Mouse (Mus musculus) cerebellum, adult 8-10 months (tissue): ENCODE measurements around the gene Nipbl.
"Not testable (repeated sequence)": the region's sequence is repeated elsewhere in the genome, so short reads cannot be mapped to it uniquely, and the experiment has no call there.

Experiments
- DNase-seq: peaks from one replicate; pipeline ENCODE4 v3.0.0; 2022

The Nipbl gene

GRCm38 (mm10) chr15:8443926-8444889, at the start of gene Nipbl:
Gene Nipbl, minus strand, starts transcription at chr15:8444463.
- peak; percentile 82 for DNase-seq

GRCm38 (mm10) chr15:8485261-8485660, 41.0 kb upstream of the Nipbl start:
- no peak for DNase-seq

DNA sequence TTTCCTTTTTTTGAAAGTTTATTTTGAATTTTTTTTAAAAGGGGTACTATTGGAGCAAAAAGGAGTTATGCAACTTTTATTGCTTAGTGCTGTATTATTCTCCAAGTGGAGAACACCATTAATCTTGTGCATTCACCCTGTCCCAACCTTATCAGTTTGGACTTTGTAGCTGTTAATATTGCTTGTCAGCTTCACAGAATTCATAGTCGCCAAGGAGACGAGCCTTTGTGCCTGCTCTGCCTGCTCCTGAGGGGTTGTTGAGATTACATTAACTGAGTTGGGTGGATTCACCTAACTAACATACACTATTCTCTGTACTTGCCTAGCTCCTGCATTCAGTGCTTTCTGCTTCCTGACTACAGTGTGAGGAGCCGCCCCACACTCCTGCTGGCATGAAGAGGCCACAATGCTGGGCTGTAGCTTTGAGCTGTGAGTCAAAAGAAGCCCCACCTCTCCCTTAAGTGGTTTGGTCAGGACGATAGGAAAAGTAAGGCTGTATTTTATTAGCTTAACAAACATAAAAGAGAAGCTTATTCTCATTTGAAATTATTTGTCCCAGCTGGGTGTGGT, 24.8 kb upstream of the Nipbl start:
- no peak for DNase-seq

DNA sequence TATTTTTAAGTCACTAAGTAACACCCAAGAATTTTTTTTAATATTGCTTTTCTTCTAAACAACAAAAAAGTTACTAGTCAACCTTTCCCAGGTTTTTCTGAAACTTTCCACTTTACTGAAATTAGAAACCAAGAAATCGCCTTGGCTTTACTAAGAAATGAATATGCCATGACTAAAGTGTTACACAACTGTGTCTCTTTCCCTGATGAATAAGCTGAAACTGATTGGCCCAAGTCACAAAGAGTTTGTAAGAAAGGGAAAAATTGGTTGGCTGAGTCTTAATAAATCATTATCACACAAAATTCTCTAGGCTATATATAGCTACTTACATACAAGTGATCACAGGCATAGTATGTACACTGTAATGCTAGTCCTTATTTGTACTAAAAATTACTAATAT, 19.3 kb upstream of the Nipbl start:
- no peak for DNase-seq

DNA sequence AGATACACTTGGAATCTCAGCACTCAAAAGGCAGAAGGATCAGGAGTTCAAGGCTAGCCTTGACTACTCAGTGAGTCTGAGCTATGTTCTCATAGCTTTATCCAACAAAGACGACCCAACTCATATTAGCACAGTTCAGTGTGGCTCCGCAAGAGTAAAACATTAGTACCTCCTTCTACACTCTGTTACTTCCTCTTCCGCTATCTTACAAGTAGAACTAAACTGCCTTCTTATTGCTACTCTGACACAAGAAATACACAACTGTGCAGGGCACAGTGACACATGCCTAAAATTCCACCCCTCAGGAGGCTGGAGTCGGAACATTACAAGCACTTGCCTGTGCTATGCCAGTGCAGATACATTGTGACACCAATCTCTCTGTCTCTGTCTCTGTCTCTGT, 18.5 kb upstream of the Nipbl start:
- DNase-seq, result no peak

DNA sequence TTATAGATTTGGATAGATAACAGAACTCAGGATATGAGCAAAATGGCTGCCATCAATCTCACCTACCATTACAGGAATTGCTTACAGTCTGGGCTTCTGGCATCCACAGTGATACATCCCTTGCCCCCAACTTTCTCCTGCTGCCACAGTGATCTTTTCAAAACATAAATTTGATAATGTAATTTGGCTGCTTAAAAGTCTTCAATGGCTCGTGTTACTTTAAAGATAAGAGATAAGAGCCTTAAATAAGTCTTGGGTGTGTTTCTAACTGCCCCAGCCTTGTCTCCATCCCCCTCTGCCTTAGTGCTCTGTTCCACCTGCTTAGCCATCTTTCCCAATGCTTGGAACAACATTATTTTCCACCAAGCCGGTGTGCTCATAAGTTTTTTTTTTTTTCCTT, 16.6 kb upstream of the Nipbl start:
- no peak for DNase-seq

DNA sequence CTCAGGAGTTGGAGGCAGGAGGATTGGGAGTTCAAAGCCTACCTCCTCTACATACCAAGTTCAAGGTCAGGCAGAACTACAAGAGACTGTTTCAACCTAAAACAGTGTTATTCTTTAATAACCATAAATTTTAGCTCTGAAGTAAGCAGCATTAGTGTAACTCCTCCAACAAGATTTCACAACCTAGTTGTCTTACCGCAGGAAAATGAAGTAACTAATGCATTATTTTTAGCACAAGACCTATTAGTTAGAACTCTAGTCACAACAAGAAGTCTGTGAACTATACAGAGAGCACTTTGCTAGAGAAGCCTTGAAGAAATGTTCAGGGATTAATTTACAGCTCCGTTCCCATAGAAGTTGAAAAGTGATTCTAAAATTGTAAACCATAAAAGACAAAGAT, 15.7 kb upstream of the Nipbl start:
- no peak for DNase-seq

GRCm38 (mm10) chr15:8456223-8456622, 12.0 kb upstream of the Nipbl start:
- not testable (repeated sequence) for DNase-seq

GRCm38 (mm10) chr15:8455486-8455885, 11.2 kb upstream of the Nipbl start:
- no peak for DNase-seq

- no peak for DNase-seq
Observed at GRCm38 (mm10) chr15:8451071-8451470, 6.8 kb upstream of the Nipbl start.

GRCm38 (mm10) chr15:8447193-8447767, 3.0 kb upstream of the Nipbl start:
- DNase-seq, result no peak

DNA sequence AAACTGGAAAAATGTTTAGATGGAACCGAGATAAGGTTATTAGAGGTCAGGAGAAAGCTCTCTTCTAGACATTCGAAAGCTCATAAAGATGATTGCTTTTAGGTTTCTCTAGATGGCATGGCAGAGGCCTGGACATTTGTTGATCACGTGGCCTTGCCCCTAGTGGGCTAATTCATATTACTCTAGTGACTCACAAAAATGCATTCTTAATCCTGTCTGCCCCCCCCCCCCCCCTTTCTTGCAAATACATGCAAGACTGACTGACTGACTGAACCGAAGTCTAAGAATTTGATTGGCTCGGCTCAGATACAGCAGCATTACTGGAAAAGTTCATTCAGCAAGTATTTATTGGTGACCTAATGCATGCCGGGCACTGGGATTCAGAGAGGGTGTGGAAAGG, 2.2 kb upstream of the Nipbl start:
- no peak for DNase-seq

DNA sequence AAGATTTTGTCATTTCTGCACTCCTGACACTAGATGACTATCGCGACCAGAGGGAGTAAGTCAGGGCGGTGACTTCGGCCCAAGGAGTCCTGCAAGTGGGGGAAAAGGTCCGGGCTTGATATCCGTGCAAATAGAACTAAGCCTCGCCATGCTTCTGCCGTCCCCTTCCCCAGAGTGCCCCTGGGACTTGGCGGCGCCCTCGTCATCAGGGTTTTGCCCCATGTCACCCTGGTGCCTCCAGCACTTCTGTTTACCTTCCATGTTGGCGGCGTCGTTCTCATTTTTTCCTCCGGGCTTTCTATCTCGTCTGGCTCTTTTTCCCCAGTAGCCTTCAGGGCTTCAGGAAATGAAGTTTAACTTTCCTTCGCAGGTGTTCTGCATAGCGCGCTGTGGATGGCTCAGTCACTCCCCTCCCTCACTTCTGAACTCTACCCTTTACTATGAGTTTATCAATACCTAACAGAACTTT, 1.7 kb upstream of the Nipbl start:
- DNase-seq, result peak; percentile 31

DNA sequence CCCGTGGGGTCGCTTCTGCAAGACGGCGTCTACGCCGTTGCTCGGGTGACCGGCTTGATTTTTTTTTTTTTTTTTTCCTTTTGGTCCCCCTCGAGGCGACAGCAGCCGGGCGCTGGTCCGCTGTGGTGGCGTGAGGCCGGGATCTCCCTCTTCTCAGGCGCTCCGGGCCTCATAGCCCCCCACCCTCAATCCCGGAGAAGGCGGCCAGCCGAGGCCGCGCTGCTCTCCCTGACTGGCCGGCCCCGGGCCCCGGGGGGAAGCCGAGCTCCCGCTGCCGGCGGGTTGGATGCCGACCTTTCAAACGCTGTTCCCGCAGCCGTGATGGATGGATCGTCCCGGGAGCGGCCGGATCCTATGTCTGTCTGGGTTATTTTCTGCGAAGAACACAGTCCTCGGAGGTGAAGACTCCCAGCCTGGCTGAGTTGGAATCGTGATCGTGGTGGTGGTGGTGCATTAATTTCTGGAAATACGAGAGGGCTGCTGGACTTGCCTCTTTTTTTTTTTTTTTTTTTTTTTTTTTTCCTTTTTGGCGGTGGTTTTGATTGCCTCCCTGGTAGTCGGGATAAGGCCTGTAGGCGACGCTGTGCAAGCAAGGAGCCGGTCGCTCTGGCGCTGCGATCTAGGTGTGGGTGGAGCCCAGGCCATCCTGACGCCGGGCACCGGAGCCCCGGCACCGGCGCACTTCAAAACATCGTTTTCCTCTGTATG, 781 bp upstream of the Nipbl start:
- peak; percentile 79 for DNase-seq

DNA sequence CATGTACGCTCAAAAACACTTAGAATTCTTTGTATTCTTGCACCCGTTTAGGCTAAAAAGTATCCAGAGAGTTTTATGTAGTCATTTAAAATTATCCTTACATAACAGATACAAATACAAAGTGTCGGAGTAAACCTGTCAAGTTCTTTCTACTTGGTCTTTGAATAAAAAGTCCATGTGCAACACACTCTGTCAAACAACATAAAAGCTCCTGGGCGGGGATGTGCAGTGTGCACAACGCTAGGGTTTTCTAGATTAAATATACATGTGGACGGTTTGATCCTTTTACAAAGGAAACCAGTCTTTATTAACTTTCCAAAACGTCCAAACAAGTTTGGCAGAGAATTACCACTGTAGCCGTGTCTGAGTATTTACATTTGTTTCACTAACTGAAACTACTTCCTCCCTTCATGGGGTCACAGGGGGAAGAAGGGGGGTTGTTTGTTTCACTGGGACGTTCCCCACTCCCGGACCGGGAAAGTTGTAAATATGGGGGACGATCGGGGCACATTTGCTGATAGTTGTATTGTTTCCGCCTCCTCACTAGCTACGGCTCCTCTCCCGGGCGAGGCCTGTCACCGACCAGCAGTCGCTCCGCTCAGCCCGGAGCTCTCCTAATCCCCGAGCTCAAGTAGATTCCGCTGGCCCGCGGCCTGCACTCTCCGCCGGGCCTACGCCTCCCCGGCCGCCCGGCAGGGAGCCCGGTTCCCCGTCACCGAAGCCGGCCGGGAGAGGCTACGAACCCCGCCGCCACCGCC, 916 bp downstream of the Nipbl start:
- DNase-seq, result peak; percentile 67

DNA sequence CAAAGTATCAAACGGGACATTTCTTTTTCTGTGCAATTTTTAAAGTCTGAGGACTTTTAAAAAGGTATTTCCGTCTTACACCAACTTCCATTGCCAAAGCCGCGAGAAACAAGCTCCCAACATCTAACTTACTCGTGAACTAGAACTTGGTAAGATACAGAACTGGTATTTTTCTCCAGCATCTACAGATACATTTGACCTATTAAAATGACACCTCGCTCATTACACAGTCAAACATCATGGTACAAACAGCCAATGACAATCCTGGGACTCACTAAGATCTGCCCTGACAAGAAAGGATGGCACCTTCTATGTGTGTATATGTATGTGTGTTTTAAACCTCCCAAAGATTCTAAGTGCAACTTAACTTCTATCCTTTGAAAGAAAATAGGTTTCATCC, 1.5 kb downstream of the Nipbl start:
- DNase-seq, result no peak

GRCm38 (mm10) chr15:8442156-8442555, 2.1 kb downstream of the Nipbl start:
- no peak for DNase-seq

DNA sequence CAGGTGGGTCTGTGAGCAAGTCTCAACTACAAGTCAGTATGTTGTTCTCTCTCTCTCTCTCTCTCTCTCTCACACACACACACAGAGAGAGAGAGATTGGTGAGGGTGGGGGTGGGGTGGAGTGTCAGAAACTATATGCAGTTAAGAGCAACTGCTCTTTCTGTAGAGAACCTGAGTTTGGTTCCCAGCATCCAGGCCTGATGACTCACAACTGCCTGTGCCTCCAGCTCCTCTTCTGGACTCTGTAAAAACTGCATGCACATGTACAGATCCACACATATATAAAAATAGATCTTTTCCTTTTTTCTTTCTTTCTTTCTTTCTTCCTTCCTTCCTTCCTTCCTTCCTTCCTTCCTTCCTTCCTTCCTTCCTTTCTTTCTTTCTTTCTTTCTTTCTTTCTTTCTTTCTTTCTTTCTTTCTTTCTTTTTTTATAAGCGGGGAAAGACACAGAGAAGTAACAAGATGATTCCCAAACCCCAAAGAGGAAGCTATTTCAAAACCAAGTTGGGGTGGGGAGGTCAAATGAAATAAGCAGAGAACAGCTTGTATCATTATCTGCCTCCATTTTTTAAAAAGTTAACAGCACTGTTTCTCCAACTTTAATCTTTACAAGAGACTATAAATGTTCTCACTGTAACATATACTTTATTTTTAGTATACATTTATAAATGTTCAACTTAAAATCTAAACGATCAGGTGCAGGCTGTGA, 10.9 kb downstream of the Nipbl start:
- no peak for DNase-seq

- DNase-seq, result no peak
Observed at GRCm38 (mm10) chr15:8432534-8432933, 11.7 kb downstream of the Nipbl start.

- no peak for DNase-seq
Observed at GRCm38 (mm10) chr15:8429502-8429901, 14.8 kb downstream of the Nipbl start.

GRCm38 (mm10) chr15:8420909-8421308, 23.4 kb downstream of the Nipbl start:
- DNase-seq, result no peak
